Mouse (Mus musculus): Measurements from ENCODE around the gene Ccdc28b. TPM values are rescaled to one million over a fixed set of nuclear protein-coding genes. Genes with fewer than 3 reads are reported as not detected.

Ccdc28b gene
- polyA plus RNA-seq, 1 experiment = 14.8 TPM

DNA sequence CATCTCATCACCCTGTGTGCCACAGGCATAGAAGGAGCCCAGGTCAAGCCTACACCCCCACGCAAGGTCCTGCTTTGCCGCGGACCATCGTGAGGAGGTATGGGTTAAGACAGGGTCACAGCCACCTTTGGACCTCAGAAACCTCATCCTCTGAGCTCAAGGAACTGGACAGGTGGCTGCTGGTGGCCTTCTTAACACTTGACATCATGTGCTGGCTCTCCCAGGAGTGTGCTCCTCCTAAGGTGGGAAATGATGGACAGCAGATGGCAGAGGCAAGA is 50.7 kb downstream of the Ccdc28b start:
- no peak overlapping the region for H3ac ChIP-seq (ENCODE audit: control insufficient read depth, insufficient read length)
- TF ChIP-seq POLR2A (IDR thresholded peaks at IDR 0.05; ENCODE audit: insufficient read length, low read depth) = no peak
- no peak for TF ChIP-seq REST (IDR thresholded peaks at IDR 0.05; ENCODE audit: insufficient read depth, insufficient read length)
- TF ChIP-seq POLR2AphosphoS2 (IDR thresholded peaks at IDR 0.05; ENCODE audit: insufficient read length, low read depth) = no peak
- no peak for TF ChIP-seq MYOD1 (IDR thresholded peaks at IDR 0.05; ENCODE audit: control insufficient read depth in 1 of 3, insufficient read length in 2 of 3, low read depth in 2 of 3)
- TF ChIP-seq TCF12 (IDR thresholded peaks at IDR 0.05; ENCODE audit: insufficient read depth, poor library complexity, severe bottlenecking) = no peak
- TF ChIP-seq E2F4 (IDR thresholded peaks at IDR 0.05; ENCODE audit: insufficient read depth) = no peak
- no peaks in the 10 kb centered on the region for H3K79me2 ChIP-seq (ENCODE audit: control insufficient read depth, insufficient read depth)
- no peaks in the 10 kb centered on the region for H3K27me3 ChIP-seq (ENCODE audit: control insufficient read depth, insufficient read depth, insufficient read length)
- H3K4me3 ChIP-seq = no peak overlapping the region
- H3K36me3 ChIP-seq (ENCODE audit: control insufficient read depth, insufficient read depth) = no peaks in the 10 kb centered on the region
- no peak overlapping the region for H3K4me2 ChIP-seq (ENCODE audit: low read depth)

DNA sequence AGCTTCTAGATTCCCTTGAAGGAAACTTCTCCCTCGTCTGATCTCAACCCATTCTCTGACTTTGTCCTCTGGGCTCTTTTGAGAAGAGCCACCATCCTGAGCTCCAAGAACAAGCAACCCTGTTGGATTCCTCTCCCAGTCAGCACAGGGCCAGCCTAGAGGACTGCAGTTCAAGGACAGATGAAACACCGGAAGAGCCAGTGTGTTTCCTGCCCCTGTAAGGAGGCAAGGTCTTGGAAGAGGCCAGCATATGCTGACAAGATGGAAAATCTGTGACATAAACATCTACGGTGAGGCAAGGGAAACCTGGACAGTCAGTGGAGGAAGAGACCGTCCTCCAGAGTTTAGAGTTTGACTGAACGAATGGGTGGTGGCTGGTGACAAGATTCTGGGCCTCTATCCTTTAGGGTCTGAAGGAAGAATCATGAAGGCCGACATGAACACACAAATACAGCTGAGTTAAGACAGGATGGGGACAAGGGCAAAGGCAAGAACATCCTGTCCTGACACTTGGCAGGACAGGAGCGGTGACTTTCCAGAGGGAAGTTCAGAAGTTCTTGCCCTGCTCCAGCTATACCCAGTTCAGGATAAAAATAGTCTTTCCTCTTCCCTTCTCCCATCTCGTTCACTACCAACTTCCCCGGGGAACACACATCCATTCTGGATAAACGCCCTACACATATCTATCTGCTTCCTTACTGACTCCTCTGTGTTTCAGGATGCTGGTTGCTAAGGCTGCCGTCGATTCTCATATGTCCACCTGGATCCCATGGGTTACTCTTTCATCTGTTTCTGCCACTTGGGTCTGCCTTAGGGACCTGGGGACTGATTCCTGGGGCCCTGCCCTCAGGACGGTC is 51.3 kb downstream of the Ccdc28b start:
- TF ChIP-seq MAX (IDR thresholded peaks at IDR 0.05; ENCODE audit: low read depth) (no peak), POLR2AphosphoS2 (IDR thresholded peaks at IDR 0.05; ENCODE audit: insufficient read length, low read depth) (no peak), MYOD1 (IDR thresholded peaks at IDR 0.05; ENCODE audit: control insufficient read depth in 1 of 3, insufficient read length in 2 of 3, low read depth in 2 of 3) (no peak), TCF12 (IDR thresholded peaks at IDR 0.05; ENCODE audit: insufficient read depth, poor library complexity, severe bottlenecking) (no peak), TCF3 (IDR thresholded peaks at IDR 0.05; ENCODE audit: insufficient read length, low read depth) (no peak), CEBPB (IDR thresholded peaks at IDR 0.05; ENCODE audit: insufficient read depth, poor library complexity, severe bottlenecking) (no peak), POLR2A (IDR thresholded peaks at IDR 0.05; ENCODE audit: insufficient read length, low read depth) (no peak), E2F4 (IDR thresholded peaks at IDR 0.05; ENCODE audit: insufficient read depth) (no peak), REST (IDR thresholded peaks at IDR 0.05; ENCODE audit: insufficient read depth, insufficient read length) (no peak)
- Histone ChIP-seq H3K36me3 (ENCODE audit: control insufficient read depth, insufficient read depth) (no peaks in the 10 kb centered on the region), H3K4me2 (ENCODE audit: low read depth) (no peak overlapping the region), H3ac (ENCODE audit: control insufficient read depth, insufficient read length) (no peak overlapping the region), H3K4me3 (no peak overlapping the region), H3K27me3 (ENCODE audit: control insufficient read depth, insufficient read depth, insufficient read length) (no peaks in the 10 kb centered on the region), H3K79me2 (ENCODE audit: control insufficient read depth, insufficient read depth) (no peaks in the 10 kb centered on the region)

DNA sequence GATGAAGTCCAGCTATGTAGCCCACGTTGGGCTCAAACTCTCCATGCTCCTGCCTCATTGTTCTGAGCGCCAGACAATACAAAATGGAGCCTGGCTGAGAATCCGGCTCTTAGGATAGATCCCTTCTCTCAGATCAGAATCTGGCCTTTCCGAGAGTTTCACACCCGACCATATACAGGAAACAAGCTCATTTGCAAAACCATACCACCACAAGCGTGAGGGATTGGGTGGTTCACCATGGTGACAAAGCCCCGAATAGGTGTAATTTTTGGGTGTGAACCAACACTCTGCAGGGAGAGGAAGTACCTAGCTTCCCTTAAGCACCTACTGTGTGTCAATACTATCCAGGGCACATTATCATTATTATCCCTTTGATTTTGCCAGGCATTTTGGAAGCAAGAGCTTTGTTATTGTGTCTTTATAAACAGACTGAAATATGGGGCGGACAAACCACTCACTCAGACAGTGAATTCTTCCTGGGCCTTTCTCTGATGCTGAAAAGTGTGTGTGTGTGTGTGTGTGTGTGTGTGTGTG is 52.1 kb downstream of the Ccdc28b start:
- no peak overlapping the region for H3ac ChIP-seq (ENCODE audit: control insufficient read depth, insufficient read length)

DNA sequence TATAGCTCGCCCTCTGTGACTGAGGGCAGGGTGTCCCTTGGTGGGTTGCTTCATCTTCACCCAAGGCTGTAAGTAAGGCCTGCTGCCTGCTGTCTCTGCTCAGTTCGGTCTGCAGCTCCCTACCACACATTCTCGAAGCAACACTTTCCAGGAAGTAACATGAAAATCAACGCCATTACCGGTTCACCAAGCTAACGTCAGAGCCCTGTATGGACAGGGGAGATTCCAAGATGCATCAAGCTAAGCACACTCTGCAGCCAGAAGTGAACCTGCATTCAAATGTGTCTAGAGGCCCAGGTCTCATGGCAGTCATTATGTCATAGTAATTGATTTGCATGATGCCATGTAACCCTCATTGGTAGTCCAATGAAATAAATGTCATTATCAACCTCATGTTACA is 53.7 kb downstream of the Ccdc28b start:
- TF ChIP-seq USF1 (IDR thresholded peaks at IDR 0.05; ENCODE audit: low read depth) = no peak
- TF ChIP-seq MAX (IDR thresholded peaks at IDR 0.05; ENCODE audit: low read depth) = no peak
- no peak for TF ChIP-seq REST (IDR thresholded peaks at IDR 0.05; ENCODE audit: insufficient read depth, insufficient read length)
- no peak for TF ChIP-seq CEBPB (IDR thresholded peaks at IDR 0.05; ENCODE audit: insufficient read depth, poor library complexity, severe bottlenecking)
- no peak for TF ChIP-seq POLR2AphosphoS2 (IDR thresholded peaks at IDR 0.05; ENCODE audit: insufficient read length, low read depth)
- no peak for TF ChIP-seq TCF12 (IDR thresholded peaks at IDR 0.05; ENCODE audit: insufficient read depth, poor library complexity, severe bottlenecking)
- no peak for TF ChIP-seq POLR2A (IDR thresholded peaks at IDR 0.05; ENCODE audit: insufficient read length, low read depth)
- TF ChIP-seq SRF (IDR thresholded peaks at IDR 0.05; ENCODE audit: control insufficient read depth, insufficient read length, low read depth) = no peak
- no peak for TF ChIP-seq MYOG (IDR thresholded peaks at IDR 0.05; ENCODE audit: control insufficient read depth in 1 of 3, insufficient read depth in 1 of 3, insufficient read length in 2 of 3, low read depth in 2 of 3)
- TF ChIP-seq E2F4 (IDR thresholded peaks at IDR 0.05; ENCODE audit: insufficient read depth) = no peak
- no peak for TF ChIP-seq MYOD1 (IDR thresholded peaks at IDR 0.05; ENCODE audit: control insufficient read depth in 1 of 3, insufficient read length in 2 of 3, low read depth in 2 of 3)
- no peak for TF ChIP-seq TCF3 (IDR thresholded peaks at IDR 0.05; ENCODE audit: insufficient read length, low read depth)
- Histone ChIP-seq H3K4me2 (ENCODE audit: low read depth) (no peak overlapping the region), H3ac (ENCODE audit: control insufficient read depth, insufficient read length) (no peak overlapping the region), H3K36me3 (ENCODE audit: control insufficient read depth, insufficient read depth) (no peaks in the 10 kb centered on the region), H3K79me2 (ENCODE audit: control insufficient read depth, insufficient read depth) (no peaks in the 10 kb centered on the region), H3K4me3 (no peak overlapping the region), H3K27me3 (ENCODE audit: control insufficient read depth, insufficient read depth, insufficient read length) (no peaks in the 10 kb centered on the region)

More for the DNA sequence above, 52.1 kb downstream of the Ccdc28b start:
- no peaks in the 10 kb centered on the region for H3K36me3 ChIP-seq (ENCODE audit: control insufficient read depth, insufficient read depth)
- no peaks in the 10 kb centered on the region for H3K79me2 ChIP-seq (ENCODE audit: control insufficient read depth, insufficient read depth)
- no peak overlapping the region for H3K4me3 ChIP-seq
- H3K4me2 ChIP-seq (ENCODE audit: low read depth) = no peak overlapping the region
- no peaks in the 10 kb centered on the region for H3K27me3 ChIP-seq (ENCODE audit: control insufficient read depth, insufficient read depth, insufficient read length)
- TF ChIP-seq POLR2A (IDR thresholded peaks at IDR 0.05; ENCODE audit: insufficient read length, low read depth) = no peak

Other genes with a start within 250 kb of the Ccdc28b start
- gene Zbtb8a, start 245.8 kb downstream of the Ccdc28b start, polyA plus RNA-seq (2012; fragmentation: generic; extraction: Trizol) = 5.8 TPM
- 0.04 TPM for gene Zbtb8b, start 183.1 kb downstream of the Ccdc28b start, polyA plus RNA-seq (2012; fragmentation: generic; extraction: Trizol)
- gene Bsdc1, start 162.4 kb downstream of the Ccdc28b start, polyA plus RNA-seq (2012; fragmentation: generic; extraction: Trizol) = 22.9 TPM
- not detected for gene Tssk3, start 132.9 kb downstream of the Ccdc28b start, polyA plus RNA-seq (2012; fragmentation: generic; extraction: Trizol)
- 0.10 TPM for gene Fam229a, start 132.8 kb downstream of the Ccdc28b start, polyA plus RNA-seq (2012; fragmentation: generic; extraction: Trizol)
- 41.6 TPM for gene Marcksl1, start 110.4 kb downstream of the Ccdc28b start, polyA plus RNA-seq (2012; fragmentation: generic; extraction: Trizol)
- gene Hdac1, start 81.2 kb downstream of the Ccdc28b start, polyA plus RNA-seq (2012; fragmentation: generic; extraction: Trizol) = 50.4 TPM
- 2.1 TPM for gene Lck, start 50.3 kb downstream of the Ccdc28b start, polyA plus RNA-seq (2012; fragmentation: generic; extraction: Trizol)
- 0.10 TPM for gene Fam167b, start 45.4 kb downstream of the Ccdc28b start, polyA plus RNA-seq (2012; fragmentation: generic; extraction: Trizol)
- 358 TPM for gene Eif3i, start 23.3 kb downstream of the Ccdc28b start, polyA plus RNA-seq (2012; fragmentation: generic; extraction: Trizol)
- gene Tmem234, start 23.3 kb downstream of the Ccdc28b start, polyA plus RNA-seq (2012; fragmentation: generic; extraction: Trizol) = 220 TPM
- 0.36 TPM for gene Dcdc2b, start 9.7 kb downstream of the Ccdc28b start, polyA plus RNA-seq (2012; fragmentation: generic; extraction: Trizol)
- 20.1 TPM for gene Iqcc, start 4.8 kb downstream of the Ccdc28b start, polyA plus RNA-seq (2012; fragmentation: generic; extraction: Trizol)
- gene Txlna, start 17.1 kb upstream of the Ccdc28b start, polyA plus RNA-seq (2012; fragmentation: generic; extraction: Trizol) = 23.6 TPM
- 32.2 TPM for gene Kpna6, start 48.8 kb upstream of the Ccdc28b start, polyA plus RNA-seq (2012; fragmentation: generic; extraction: Trizol)
- gene Tmem39b, start 72.9 kb upstream of the Ccdc28b start, polyA plus RNA-seq (2012; fragmentation: generic; extraction: Trizol) = 9.7 TPM
- 40.4 TPM for gene Khdrbs1, start 118.4 kb upstream of the Ccdc28b start, polyA plus RNA-seq (2012; fragmentation: generic; extraction: Trizol)
- 138 TPM for gene Ptp4a2, start 187.3 kb upstream of the Ccdc28b start, polyA plus RNA-seq (2012; fragmentation: generic; extraction: Trizol)

Measured in myocyte (in vitro differentiated cells).